Mouse (Mus musculus) monocyte, adult 2 months (primary cell): ENCODE results near the gene Ucp2.

Source experiments
- DNase-seq, 2 experiments: peaks; one replicate each; pipeline ENCODE4 v3.0.0; 2022; ENCODE audit warnings: low spot score in 2 of 2, low read depth in 1 of 2

Ucp2 gene

DNA sequence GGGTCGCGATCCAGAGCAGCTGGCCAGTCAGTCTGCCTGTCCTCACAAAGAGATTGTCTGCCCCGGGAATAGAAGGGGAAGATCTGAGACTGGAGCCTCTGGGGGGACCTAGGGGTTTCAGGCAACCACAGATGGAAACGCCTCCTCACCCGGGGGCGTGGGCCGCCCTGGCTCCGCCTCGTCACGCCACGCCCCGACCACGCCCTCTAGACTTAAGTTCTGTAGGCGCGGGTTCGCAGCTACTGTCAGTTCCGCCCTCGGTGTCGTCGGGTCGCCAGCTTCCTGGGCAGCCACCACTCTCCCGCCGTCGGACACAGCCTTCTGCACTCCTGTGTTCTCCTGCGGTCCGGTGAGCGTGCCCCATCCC, at the start of gene Ucp2:
Ucp2 (plus strand) TSS at position 221 of the 367 bp plus-strand sequence.
- DNase-seq, result peak; percentile 85 to 93

DNA sequence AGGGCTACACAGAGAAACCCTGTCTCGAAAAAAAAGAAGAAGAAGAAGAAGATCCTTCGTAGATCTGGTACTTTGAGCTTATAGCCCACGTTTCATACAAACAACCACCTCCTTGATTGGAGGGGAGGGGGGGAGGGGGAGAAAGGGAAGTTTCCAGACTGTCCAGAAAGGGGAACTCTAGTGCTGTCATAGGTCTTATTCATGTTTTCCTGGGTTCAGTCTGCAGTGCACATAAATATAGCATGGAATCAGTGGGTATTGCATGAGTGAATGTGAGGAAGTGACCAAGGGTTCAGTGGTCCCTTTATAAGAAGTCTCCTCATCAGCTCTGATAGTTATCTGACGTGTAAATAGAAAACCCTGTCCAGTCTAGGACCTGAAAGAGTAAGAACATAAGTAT, 49.4 kb upstream of the Ucp2 start:
- DNase-seq, result no peak

DNA sequence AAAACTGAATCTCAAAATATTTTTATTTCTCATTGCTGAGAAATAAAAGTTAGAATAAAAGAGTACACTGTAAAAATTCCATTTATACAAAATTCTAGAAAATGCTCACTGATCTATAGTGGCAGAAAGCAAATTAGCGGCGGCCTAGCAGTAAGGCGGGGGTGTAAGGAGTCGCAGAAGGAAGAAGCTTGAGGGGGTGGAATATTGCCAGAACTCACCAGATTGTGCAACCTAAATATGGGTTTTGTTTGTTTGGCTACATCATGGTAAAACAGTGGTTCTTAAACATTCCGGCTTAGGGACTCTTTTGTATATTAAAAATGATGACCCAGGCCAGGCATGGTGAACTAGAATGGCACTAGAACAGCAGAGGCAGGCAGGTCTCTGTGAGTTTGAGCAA, 46.9 kb upstream of the Ucp2 start:
- no peak for DNase-seq

DNA sequence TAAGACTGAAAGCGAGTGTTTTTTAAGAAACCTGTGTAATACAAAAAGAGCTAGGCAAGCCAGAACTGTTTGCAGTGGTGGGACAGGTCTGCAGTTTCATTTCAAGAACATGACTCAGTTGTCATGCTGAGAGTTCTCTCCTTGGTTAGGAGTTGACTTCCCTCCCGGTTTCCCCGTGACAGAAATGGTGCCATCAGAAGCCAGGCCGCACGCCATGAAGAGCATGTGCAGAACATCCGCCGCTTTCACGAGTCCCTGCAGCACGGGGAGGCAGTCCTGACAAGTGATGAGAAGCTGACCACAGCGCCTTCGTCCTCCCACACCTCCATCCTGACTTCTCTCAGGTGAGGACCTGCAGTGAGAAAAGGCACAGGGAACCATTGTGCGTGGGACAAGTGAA, 44.6 kb upstream of the Ucp2 start:
- no peak for DNase-seq

DNA sequence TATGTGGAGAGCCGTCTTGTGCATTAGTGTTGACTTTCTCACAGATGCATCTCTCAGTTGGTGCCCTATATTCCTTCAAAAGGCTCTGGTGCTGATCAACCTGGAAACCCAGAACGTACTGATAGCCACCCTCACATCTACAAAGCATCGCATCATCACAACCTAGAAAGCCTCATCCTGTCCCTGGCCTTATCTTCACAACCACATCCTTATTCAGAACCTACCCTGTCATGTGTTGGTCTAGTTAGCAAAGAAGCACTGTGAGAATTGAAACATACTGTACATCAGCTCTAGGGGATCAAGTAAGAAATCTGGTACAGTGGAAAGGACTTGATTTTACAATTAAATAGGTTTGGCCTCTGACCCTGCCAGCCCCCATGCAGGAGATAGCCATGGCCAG, 44.2 kb upstream of the Ucp2 start:
- no peak for DNase-seq

DNA sequence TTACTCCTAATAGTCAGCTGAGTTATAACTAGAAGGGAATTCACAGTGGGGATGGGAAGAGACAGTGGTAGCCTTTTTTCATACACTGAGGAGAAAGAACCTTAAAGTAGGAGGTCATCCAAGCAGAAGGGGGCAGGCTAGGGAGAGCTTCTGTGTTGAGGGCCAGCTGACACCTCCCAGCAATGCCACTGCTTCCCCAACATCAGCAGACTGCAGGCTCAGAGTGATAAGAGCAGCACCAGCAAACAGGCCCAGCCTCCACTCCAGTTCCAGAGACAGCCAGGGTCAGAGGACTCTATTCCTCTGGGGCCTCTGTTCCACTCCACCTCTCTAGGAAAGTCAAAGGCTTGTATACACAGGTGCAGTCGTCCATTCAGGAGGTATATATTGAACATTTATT, 35.0 kb upstream of the Ucp2 start:
- DNase-seq, result no peak

DNA sequence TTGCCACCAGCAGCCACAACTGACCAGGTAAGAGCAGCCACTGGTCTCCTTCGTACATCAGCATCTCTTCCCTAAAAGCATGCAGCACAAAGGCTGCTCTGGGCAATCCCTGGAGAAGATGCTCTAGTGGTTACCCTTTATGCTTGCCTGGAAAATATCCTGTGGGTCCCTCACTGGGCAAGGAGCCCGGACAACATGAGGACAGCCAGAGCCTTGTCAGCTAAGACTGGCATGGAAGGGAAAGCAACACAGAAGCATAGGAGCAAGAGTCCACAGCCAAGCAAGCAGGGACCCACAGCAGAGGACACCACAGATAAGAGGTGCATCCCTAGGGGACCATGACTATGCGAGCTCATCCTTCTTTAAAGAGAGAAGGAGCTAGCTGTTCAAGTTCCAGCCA, 33.3 kb upstream of the Ucp2 start:
- no peak for DNase-seq

DNA sequence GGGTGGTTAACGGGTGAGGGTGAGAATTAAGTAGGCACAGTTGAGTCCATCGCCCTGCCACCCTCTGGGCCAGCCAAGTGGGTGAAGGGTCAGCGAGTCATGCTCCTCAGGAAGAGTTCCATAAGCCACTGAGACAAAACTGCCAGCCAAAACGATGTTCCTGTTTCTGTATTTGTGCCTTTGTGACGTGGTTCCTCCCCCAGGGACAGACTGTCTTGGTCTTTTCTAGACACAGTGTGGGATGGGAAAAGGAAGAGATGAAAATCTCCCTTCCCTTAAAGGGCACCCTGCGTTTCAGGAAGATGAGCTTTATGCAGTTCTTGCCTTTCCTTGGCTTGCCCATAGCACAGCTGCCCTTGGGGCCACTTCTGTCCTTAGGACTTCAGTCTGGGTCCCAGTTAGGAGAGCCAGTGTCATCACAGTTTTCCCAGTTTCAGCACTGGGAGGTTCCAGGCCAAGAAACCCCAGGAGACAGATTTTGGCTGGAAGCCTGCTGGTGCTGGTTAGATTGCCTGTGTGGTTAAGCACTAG, 31.5 kb upstream of the Ucp2 start:
- DNase-seq, result peak; percentile 54 to 71

DNA sequence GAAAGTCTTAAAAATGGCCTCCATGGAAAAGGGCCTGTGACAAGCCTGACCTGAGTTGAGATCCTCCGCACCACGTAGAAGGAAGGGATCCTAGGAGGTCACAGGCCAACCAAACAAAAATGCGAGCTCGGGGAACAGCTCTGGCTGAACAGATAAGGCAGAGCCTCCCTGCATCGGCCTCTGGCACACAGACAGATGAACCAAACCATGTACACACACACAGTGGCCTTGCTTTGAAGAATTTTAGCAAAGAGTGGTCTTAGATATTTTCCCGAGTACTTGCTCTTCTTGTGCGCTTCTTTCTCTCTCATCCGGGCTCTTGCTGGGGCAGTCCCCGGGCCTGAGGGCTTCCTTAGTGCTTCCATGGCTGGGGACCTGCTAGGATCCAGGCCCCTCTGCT, 29.9 kb upstream of the Ucp2 start:
- no peak for DNase-seq

DNA sequence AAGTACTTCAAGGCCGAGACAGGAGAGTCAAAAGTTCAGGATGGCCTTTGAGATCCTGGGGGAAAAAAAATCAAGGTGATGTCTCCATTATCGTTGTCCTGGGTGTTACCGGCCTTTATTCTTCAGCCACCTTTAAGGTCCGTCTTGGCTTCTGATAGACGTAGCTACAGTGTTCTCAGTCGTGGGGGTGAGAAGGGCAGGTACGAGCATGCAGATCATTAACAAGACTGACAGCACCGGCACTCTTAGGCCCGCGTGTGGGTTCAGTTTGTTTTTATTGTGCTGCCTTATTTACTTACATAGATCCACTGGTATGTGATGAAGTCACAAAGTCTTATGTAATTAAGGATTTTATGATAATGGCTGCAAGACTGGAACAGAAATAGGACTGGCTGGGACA, 29.4 kb upstream of the Ucp2 start:
- no peak for DNase-seq

DNA sequence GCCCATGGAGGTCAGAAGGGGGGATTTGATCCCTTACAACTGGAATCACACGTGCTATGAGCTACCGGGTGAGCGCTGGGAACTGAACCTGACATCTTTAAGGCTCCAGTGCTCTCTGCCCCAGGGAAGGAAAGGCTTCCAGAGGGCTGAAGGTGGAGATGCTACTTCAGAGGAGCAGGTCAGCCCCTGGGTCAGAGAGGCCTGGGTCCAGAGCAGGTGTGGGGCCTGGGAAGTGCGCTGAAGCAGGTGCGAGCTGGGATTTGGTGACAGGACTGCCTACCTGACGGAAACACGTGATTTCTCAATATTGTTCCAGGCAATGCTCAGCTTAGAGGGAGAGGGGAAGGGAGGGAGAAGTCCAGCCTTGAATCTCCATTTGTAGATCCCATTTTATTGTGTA, 28.9 kb upstream of the Ucp2 start:
- no peak for DNase-seq

DNA sequence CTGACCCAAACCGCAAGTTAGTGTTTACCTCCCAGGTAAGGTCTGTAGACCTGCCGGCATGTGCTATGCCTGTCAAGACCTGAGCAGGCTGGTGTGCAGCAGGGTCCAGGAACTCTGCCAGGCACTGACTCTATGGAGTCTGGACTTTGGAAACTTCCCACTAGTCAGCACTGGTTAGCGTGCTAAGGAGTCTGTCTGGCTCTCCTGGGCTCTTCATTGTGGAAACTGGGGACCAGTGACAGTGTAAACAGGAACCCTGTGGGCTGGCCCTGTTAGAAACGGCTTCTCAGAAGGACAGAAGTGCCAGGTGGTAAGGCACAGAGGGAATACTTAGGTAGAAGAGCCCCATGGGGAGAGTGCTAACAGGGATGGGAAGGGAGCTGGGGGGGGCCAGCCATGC, 27.9 kb upstream of the Ucp2 start:
- no peak for DNase-seq

DNA sequence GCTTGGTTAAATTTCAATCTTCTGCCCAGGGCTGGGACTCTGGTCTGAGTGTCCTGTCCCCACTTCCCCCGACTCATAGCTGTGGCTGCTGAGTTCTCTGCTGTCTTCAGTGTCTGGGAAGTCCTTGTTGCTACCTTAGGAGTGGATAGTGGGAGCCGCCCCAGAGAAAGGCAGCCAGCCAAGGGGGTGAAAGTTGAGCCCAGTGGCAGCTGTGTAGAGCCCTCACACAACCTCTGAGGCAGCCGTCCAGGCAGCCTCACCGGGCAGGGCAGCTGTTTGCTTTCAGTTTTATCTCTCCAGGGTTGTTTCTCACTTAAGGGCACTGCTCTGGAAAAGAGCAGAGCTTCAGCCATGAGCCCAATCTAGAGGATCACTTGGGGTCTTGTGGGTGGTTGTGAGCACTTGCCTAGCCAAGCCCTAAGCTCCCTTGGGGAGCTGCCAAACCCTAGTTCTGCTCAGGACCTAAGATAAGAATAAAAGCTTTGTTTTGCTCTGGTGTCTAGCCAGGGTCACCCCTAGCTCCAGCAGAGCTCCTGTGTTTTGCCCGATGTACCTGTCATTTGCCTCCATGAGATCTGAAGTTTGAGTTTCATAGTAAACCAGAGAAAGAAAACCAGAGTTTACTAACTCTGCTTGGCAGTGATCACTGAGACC, 27.4 kb upstream of the Ucp2 start:
- DNase-seq, result no peak

DNA sequence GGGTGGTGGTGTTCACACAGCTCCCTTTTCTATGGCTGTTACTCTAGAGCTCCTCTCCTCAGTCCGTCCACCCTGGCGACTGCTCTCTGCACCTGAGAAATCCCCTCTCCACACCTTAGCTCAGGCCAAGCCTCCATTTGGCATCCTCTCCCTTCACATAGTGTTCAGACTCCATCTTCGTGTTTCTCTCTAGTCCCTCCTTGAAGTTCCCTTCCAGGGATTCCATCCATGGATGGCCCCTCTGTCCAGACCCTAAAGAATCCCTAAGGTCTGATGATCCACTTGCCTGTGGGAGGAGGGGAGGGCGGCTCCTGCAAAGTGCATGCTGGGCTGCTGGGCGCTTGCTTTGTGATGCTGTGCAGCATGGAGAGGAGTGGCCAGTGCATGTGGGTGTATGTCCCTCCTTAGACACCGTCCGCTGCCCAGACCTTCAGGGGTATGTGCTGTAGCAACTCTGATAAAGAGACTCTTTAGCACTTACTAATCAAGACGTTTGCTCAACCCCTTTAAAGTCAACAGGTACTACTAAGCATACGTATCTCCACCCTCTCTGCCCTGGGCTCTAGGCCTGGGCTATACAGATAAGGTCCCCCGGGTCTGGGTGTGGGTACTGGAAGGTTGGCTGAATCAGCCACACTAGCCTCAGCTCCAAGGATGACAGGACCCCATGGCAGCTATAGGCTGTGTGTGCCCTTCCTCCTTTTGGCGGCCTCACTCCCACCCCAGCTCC, 26.2 kb upstream of the Ucp2 start:
- DNase-seq, result no peak

DNA sequence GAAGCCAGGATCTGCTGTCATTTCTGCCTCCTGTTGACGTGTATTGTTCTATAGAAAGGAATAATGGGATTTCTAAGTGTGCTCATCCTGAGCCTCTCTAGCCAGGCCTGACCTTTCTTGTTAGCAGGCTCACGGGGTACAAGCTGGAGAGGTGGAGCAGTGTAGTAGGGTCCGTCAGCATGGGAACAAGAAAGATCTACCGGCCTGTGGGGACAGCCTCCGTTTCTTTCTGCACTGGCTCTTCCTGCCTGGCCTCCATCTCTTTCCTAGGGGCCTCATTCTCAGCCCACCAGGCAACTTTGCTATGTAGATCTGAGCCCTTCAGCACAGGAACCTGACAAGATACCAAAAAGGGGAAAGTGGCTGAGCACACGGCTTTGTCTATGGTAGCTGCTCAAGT, 24.4 kb upstream of the Ucp2 start:
- DNase-seq, result no peak

DNA sequence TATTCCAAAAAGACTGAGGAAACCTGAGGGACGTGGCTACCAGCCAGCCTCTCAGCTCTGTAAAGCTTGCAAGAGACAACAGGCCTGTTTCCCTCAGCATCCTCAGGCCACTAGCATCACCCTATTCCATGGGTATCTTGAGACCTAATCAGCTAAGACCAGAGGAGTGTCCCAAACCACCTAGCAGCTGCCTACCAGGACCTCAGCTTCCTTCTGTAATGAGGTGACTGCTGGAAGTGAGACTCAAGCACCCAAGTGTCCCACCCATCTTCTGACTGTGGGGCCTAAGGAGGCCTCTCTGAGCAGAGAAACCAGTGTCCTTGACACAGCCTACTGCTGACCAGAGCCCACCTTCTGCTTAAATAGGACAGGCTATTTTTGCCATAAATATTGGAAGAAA, 23.6 kb upstream of the Ucp2 start:
- no peak for DNase-seq

DNA sequence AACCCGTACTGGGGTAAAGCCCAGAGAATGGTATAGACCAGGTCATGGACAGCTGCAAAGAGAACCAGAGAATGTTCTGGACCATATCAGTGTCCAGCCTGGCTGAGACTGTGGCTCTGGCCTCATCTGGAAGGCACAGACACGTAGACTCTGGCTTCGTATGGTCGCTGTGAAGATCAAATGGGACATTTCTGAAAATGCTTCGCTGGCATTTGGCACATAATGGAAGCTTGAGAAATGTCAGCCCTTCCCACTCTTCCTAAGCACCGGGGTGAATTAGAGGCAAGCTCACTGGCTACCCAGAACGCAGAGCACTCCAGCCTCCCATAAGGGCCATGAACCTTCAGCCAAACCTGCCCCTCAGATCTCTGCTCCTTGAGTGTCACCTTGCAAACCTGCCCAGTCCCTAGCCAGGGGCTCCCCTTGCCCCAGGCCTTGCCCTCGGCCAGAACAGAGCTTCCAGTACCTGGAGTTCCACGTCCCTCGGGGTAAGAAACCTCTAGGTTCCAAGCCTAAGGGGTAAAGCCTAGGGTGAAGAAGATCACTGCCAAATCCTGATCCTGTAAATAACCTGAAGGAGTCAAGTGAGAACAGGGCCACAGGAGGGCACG, 22.2 kb upstream of the Ucp2 start:
- DNase-seq, result no peak

DNA sequence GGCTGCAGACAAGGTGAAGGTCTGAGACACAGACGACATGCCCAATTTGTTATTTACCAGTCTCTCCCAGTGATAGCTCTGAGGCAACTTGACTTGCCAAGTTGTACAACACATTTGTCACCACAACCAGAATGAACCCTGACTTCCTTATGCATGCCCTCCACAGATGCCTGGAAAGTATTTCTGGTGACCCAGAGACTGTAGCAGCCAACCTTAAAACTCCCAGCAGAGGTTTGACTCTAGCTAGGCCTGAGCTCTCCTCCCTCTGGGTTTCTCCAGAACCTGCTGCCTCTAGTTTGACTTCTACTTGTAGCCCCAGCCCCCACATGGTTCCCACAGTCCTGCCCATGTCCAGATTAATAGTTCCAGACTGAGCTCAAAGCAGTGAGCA, 21.7 kb upstream of the Ucp2 start:
- DNase-seq, result no peak

DNA sequence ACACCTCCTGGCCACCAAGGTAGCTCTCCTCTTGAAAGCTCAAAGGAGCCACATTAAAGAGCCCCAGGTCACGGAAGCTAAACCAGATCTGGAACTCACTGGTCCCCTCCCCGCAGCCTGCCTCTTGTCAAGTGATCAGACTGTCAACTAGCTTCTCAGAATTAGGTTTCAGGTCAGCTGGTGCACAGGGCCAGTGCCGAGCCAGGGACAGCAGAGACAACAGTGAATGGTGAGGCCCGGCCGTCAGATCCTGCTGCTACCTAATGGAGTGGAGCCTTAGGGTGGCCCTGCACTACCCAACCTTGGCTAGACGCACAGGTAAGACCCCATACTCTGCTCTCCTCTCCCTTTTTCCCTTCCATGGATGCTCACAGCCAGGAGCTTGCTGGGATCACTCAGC, 20.4 kb upstream of the Ucp2 start, which contains the start of gene Ucp3:
Ucp3 (plus strand) TSS at position 214 of the 400 bp plus-strand sequence.
- no peak for DNase-seq

DNA sequence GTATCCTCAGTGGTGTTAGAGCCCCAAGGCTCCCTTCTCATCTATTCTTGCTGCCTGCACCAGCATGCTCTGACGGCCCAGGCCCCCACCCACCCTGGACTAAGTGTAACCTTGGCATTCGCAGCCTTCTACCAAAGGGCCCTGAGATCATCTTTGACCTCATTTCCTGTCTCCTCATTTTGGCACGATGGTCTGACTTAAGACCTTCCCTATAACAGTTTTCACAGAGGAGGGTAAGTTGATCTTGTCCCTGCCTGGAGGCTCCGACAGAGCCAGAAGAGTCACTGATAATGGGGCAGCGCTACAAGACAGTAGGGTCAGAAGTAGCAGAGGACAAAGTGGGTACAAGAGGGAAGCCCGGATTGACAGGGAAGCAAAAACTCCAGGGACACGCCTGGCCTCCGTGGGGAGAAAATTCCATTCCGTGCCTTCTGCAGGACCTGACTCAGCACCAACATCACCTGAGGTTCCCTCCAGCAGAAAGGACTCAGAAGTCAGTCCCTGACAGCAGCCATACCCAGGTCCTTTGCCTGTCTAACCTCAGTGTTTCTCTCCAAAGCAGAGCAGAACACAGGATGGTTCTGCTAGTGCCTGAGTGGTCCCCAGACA, 19.2 kb upstream of the Ucp2 start:
- DNase-seq, result no peak

DNA sequence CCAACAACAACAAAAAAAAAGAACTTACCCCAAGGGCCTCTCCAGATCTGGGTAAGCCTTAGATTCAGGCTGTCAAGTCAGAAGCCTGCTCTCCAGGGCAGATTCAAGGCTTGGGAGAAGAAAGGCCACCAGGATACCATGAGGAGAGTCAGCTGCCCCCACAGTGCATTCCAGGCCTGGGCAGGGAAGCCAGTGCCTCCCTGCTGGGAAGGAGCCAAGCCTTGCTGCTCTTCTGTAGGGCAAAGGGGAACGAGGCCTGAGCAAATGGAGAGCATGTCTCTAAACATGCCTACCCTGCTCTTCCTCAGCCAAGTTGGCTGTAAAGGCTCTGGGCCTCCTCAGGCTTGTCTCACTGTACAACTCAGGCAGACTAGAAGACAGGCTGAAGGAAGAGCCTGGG, 18.5 kb upstream of the Ucp2 start:
- no peak for DNase-seq
